In genomic region chrX:95956497-95957293, GRCm38 (mm10) we compare ENCODE assay signal across 8 mouse cellular contexts. TPM values are rescaled to one million over a fixed set of nuclear protein-coding genes. Genes with fewer than 3 reads are reported as not detected.
DNase-seq lines count a peak whose midpoint lies in the region; ATAC-seq lines count a peak whose summit lies in the region.

Las1l (minus strand) TSS chrX:95956962.

- no peaks in the 10 kb centered on the region for H3K9me3 ChIP-seq in hindbrain, embryonic 11.5 days (ENCODE audit: control insufficient read depth, low read length)

- H3K4me1 ChIP-seq in hindbrain, embryonic 11.5 days (replicated peaks; ENCODE audit: control insufficient read depth, insufficient read depth, low read length): no peaks in the 10 kb centered on the region

- H3K9ac ChIP-seq in hindbrain, embryonic 11.5 days (ENCODE audit: low read depth, low read length): peak within 1 kb of the TSS; percentile 55

- ATAC-seq in hindbrain, embryonic 11.5 days (ENCODE audit: low FRiP score): peak; percentile 100

- H3K27ac ChIP-seq in hindbrain, embryonic 11.5 days (ENCODE audit: low read depth, low read length): no peak within 1 kb of the TSS

- DNase-seq in Muller cell, postnatal 12 days (ENCODE audit: inconsistent ontology term): peak; percentile 95
- peak; percentile 95 for DNase-seq in cerebellum, adult 9-11 months
- DNase-seq in frontal cortex, adult 2 months (ENCODE audit: extremely low spot score in 1 of 2, low spot score in 1 of 2): peak; percentile 91 to 94
- peak; percentile 84 for DNase-seq in hindbrain, embryonic 11.5 days (ENCODE audit: low spot score)
- peak; percentile 85 to 89 for DNase-seq in layer of hippocampus, postnatal 10 days (ENCODE audit: low spot score in 2 of 2)
- peak; percentile 94 for DNase-seq in lung, postnatal 10 days
- peak; percentile 83 for DNase-seq in ovary, postnatal 36 days (ENCODE audit: low spot score)
- peak; percentile 89 for DNase-seq in thymus, postnatal 25 days

- H3K27me3 ChIP-seq in hindbrain, embryonic 11.5 days (ENCODE audit: control insufficient read depth, insufficient read depth, low read length): no peaks in the 10 kb centered on the region

- peak within 1 kb of the TSS; percentile 48 for H3K4me3 ChIP-seq in hindbrain, embryonic 11.5 days (ENCODE audit: low read depth, low read length)

- H3K4me2 ChIP-seq in hindbrain, embryonic 11.5 days (replicated peaks; ENCODE audit: low read depth, low read length): peak within 1 kb of the TSS; percentile 45

- H3K36me3 ChIP-seq in hindbrain, embryonic 11.5 days (ENCODE audit: control insufficient read depth, insufficient read depth, low read length): no peaks in the 10 kb centered on the region

- 17% methylated on average over 42 of the region's 42 CpGs for WGBS in hindbrain, embryonic 11.5 days

RNA-seq across cellular contexts. Expression of gene Las1l, which starts in this region (rescaled TPM):
- polyA plus RNA-seq in frontal cortex, adult 2 months (2012; rRNA removed): 76.2 and 78.0 TPM in 2 replicates
- polyA plus RNA-seq in hindbrain, embryonic 11.5 days (2014; fragmentation: Nextera tagmentation; extraction: Ambion mirVana): 48.5 and 50.3 TPM in 2 replicates
- total RNA-seq in layer of hippocampus, postnatal 10 days (2021): 10 to 100 TPM; 63.7 to 84.3 TPM
